Mouse (Mus musculus) embryonic facial prominence, embryonic 14.5 days (tissue): ENCODE results near the gene Ffar1. TPM values are rescaled to one million over a fixed set of nuclear protein-coding genes. Genes with fewer than 3 reads are reported as not detected.
"Not testable (repeated sequence)": the region's sequence is repeated elsewhere in the genome, so short reads cannot be mapped to it uniquely, and the experiment has no call there.

Experiments
- ATAC-seq: fragments of 200-750 bp; cut with Nextera tagmentation; 2 replicates; pipeline ENCODE4 v1.8.0; 2017; ENCODE audit warnings: low read depth, moderate number of reproducible peaks, moderate TSS enrichment
- DNase-seq: peaks from one replicate; pipeline ENCODE4 v3.0.0-alpha.2; 2015; ENCODE audit warnings: low spot score
- H3K27ac ChIP-seq: fragments of 300-500 bp; sonication (generic); replicated peaks from 2 replicates; pipeline ENCODE4 v1.5.1; 2014; ENCODE audit warnings: low read depth, mild to moderate bottlenecking, low read length, moderate library complexity
- H3K27me3 ChIP-seq: fragments of 300-500 bp; sonication (generic); replicated peaks from 2 replicates; pipeline ENCODE4 v1.6.1; 2014; ENCODE audit warnings: low read length; ENCODE audit not compliant: control insufficient read depth, insufficient read depth
- H3K36me3 ChIP-seq: fragments of 300-500 bp; sonication (generic); 2 replicates; pipeline ENCODE4 v1.6.1; 2014; ENCODE audit warnings: low read length, mixed read lengths; ENCODE audit not compliant: control insufficient read depth, insufficient read depth
- H3K4me1 ChIP-seq: fragments of 300-500 bp; sonication (generic); 2 replicates; pipeline ENCODE4 v1.6.1; 2014; ENCODE audit warnings: antibody characterized with exemption, low read length; ENCODE audit not compliant: control insufficient read depth, insufficient read depth
- H3K4me2 ChIP-seq: fragments of 300-500 bp; sonication (generic); 2 replicates; pipeline ENCODE4 v1.6.1; 2014; ENCODE audit warnings: low read depth, mild to moderate bottlenecking, low read length, moderate library complexity, mixed read lengths
- H3K4me3 ChIP-seq: fragments of 300-500 bp; sonication (generic); 2 replicates; pipeline ENCODE4 v1.5.1; 2014; ENCODE audit warnings: low read depth, mild to moderate bottlenecking, low read length
- H3K9ac ChIP-seq: fragments of 300-500 bp; sonication (generic); 2 replicates; pipeline ENCODE4 v1.6.1; 2014; ENCODE audit warnings: low read depth, mild to moderate bottlenecking, low read length, moderate library complexity, mixed read lengths
- H3K9me3 ChIP-seq: fragments of 300-500 bp; sonication (generic); 2 replicates; pipeline ENCODE4 v1.6.1; 2016; ENCODE audit warnings: low read length; ENCODE audit not compliant: control insufficient read depth
- WGBS: fragments of 180-500 bp; shearing (Covaris S2); extraction: QIAGEN DNeasy Blood & Tissue Kit; methylation state at CpG from one replicate; pipeline ENCODE4 v1.1.7; 2014; 5-methylcytosine and 5-hydroxymethylcytosine counted together
- polyA plus RNA-seq: library from polyadenylated mRNA; unstranded; fragments of >200 nt; fragmentation: Nextera tagmentation; extraction: Ambion mirVana; gene quantifications from 2 replicates; pipeline ENCODE4 v1.2.1, GENCODE M21; 2014

Gene Ffar1
- polyA plus RNA-seq, 1 experiment from 2014 or later = not detected

DNA sequence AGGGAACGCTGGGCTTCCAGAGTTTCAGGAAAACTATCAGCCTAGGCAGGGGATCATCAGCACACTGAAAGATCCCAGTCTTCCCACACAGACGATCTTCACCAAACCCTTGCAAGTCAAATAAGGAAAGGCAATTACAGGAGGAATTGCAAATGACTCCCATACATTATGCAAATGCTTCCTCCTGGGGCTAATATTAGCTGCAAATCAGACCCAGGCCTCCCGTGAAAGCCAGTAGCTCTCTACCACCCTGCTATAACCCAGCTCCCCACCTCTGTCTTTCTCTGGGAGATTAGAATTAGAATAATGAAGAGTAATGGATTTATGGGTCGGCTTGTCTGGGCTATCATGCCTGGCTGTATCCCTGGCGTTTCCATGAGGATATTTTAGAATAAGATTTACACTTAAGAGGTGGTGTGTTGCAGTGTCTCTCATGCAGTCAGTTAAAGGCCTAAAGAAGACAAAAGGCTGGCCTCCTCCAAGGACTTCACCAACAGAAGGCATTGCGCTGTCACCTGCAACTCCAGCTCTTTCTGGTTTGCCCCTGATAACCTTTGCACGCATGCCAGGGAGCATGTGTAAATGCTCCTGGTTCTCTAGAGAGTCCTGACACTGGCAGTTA is 16.6 kb downstream of the Ffar1 start:
- ATAC-seq (no peak), DNase-seq (no peak)
- Histone ChIP-seq H3K36me3 (no peaks in the 10 kb centered on the region), H3K9me3 (no peaks in the 10 kb centered on the region), H3K27me3 (no peaks in the 10 kb centered on the region), H3K4me3 (no peak overlapping the region), H3K27ac (no peak overlapping the region), H3K4me2 (no peak overlapping the region), H3K9ac (no peak overlapping the region), H3K4me1 (no peaks in the 10 kb centered on the region)
- WGBS = 37% methylated on average over 7 of the region's 7 CpGs

DNA sequence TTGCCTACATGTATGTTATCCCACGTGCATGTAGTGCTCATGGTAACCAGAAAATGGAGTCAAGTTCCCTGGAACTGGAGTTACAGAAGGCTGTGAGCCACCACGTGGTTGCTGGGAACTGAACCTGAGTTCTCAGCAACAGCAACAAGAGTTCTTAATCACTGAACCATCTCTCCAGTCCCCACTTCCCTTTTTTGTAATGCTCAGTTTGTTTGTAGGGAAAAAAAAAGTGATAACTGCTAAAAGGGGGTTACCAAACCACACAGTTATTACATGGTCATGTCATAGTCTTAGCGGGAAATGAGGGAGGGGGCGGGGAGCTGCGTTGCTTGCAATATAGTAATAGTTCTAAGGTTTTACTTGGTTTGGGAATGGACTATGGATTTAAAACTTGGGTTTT is 19.3 kb downstream of the Ffar1 start:
- Histone ChIP-seq H3K27me3 (no peaks in the 10 kb centered on the region), H3K36me3 (no peaks in the 10 kb centered on the region), H3K4me2 (no peak overlapping the region), H3K27ac (no peak overlapping the region), H3K4me1 (no peaks in the 10 kb centered on the region), H3K9me3 (no peaks in the 10 kb centered on the region), H3K4me3 (no peak overlapping the region), H3K9ac (no peak overlapping the region)
- no peak for ATAC-seq
- WGBS = 80% methylated on average over 5 of the region's 5 CpGs
- DNase-seq = no peak

DNA sequence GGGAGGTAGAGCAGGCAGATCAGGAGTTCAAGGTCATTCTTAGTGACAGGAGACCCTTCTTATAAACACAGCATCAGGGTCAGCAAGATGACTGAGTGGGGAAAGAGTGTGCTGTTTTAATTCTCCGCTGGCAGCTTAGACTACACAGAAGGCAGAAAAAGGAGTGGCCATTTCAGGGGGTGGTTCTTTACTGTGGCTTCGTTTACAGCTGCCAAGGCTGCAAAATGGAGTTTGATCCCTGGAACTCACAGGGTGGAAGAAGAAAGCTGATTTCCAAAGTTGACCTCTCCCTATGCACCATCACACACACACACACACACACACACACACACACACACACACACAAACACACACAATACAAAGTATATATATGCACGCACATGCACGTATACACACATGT is 20.0 kb downstream of the Ffar1 start:
- no peaks in the 10 kb centered on the region for H3K27me3 ChIP-seq
- no peak overlapping the region for H3K4me2 ChIP-seq
- H3K9ac ChIP-seq = no peak overlapping the region
- 65% methylated on average over 4 of the region's 4 CpGs for WGBS
- no peaks in the 10 kb centered on the region for H3K4me1 ChIP-seq
- H3K4me3 ChIP-seq = no peak overlapping the region
- no peak overlapping the region for H3K27ac ChIP-seq
- ATAC-seq = no peak
- no peaks in the 10 kb centered on the region for H3K36me3 ChIP-seq
- DNase-seq = no peak
- H3K9me3 ChIP-seq = no peaks in the 10 kb centered on the region

DNA sequence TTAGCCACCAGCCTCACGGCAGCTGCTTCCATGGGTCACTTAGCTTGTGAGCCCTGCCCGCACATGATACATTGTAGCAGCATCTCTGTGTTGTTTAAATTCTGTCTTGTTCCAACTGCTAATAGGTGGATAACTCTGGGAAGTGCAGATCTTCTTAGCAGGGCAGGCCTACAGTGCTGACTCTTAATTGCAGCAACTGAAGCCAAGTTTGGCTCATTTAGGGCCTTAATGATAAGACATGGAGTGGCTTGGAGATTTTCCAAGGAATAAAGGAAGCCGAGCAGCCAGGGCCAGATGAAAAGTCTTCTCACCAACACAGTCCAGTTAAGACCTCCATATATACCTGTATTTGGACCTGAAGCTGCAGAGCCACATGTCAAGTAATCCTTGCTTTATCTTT is 21.1 kb downstream of the Ffar1 start:
- no peaks in the 10 kb centered on the region for H3K36me3 ChIP-seq
- H3K9me3 ChIP-seq = no peaks in the 10 kb centered on the region
- no peak for ATAC-seq
- H3K4me1 ChIP-seq = no peaks in the 10 kb centered on the region
- no peak overlapping the region for H3K27ac ChIP-seq
- 78% methylated on average over 3 of the region's 3 CpGs for WGBS
- H3K4me2 ChIP-seq = no peak overlapping the region
- no peak overlapping the region for H3K9ac ChIP-seq
- DNase-seq = no peak
- H3K27me3 ChIP-seq = no peaks in the 10 kb centered on the region
- H3K4me3 ChIP-seq = no peak overlapping the region

DNA sequence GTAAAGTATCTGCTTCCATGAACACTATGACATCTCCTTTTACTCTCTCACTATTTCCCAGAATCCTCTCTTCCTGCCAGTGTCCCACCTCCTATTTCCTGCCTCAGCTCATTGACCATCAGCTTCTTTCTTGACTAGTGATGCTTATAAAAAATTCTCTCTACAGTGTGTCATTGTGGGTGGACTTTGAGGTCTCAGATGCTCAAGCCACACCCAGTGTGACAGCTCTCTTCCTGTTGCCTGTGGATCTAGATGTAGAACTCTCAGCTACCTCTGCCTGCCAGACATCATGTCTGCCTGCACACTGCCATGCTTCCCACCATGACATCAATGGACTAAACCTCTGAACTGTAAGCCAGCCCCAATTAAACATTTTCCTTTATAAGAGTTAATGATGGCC is 24.1 kb downstream of the Ffar1 start:
- ATAC-seq = no peak

DNA sequence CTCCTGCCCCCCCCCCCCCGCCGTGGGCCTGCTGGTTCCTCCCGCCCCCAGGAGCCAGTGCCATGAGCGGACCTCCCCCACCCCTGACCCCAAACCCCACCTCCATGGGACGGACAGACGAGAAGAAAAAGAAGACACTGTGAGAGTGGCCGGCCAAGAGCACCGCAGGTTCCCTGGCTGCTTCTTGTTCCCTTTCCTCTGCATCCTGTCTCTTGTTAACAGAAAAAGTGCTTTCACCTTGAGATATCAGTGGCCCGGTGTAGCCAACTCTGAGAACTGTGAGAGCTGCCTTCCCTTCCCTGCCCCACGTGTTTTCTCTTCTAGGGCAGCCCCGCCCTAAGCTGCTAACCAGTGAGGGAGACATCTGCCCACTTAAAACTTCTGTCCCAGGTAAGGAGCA is 28.7 kb downstream of the Ffar1 start:
- not testable (repeated sequence) for ATAC-seq, H3K9ac ChIP-seq, DNase-seq, H3K4me2 ChIP-seq, H3K9me3 ChIP-seq, H3K36me3 ChIP-seq, H3K27ac ChIP-seq, H3K4me3 ChIP-seq, H3K27me3 ChIP-seq, H3K4me1 ChIP-seq
- WGBS = 39% methylated on average over 7 of the region's 11 CpGs

More for the DNA sequence above, 24.1 kb downstream of the Ffar1 start:
- Histone ChIP-seq H3K4me3 (no peak overlapping the region), H3K27ac (no peak overlapping the region), H3K27me3 (no peaks in the 10 kb centered on the region), H3K4me1 (no peaks in the 10 kb centered on the region), H3K4me2 (no peak overlapping the region), H3K9me3 (no peaks in the 10 kb centered on the region), H3K9ac (no peak overlapping the region), H3K36me3 (no peaks in the 10 kb centered on the region)
- DNase-seq = no peak

DNA sequence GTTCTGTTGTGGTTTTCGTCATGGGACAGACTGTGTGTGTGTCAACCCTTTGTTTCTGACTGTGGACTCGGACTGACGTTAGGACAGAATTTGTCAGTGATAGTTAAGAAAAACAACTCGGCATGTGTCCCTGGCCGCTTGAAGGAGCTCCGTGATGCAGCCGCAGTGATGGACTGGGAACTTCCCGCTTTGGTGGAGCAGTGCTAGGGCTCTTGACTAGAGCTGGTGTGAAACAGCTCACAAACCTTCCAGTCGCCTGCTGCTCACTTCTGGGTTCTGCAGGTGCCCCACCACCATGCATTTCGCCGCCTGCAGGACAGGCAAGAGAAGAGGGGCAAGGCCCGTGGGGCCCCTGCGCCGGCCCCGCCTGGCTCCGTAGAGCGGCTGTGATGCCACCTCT is 29.1 kb downstream of the Ffar1 start:
- DNase-seq (no peak), ATAC-seq (no peak)
- Histone ChIP-seq H3K27me3 (no peaks in the 10 kb centered on the region), H3K36me3 (no peaks in the 10 kb centered on the region), H3K27ac (no peak overlapping the region), H3K9ac (no peak overlapping the region), H3K4me2 (no peak overlapping the region), H3K9me3 (no peaks in the 10 kb centered on the region), H3K4me3 (no peak overlapping the region), H3K4me1 (no peaks in the 10 kb centered on the region)
- WGBS = 69% methylated on average over 9 of the region's 17 CpGs

DNA sequence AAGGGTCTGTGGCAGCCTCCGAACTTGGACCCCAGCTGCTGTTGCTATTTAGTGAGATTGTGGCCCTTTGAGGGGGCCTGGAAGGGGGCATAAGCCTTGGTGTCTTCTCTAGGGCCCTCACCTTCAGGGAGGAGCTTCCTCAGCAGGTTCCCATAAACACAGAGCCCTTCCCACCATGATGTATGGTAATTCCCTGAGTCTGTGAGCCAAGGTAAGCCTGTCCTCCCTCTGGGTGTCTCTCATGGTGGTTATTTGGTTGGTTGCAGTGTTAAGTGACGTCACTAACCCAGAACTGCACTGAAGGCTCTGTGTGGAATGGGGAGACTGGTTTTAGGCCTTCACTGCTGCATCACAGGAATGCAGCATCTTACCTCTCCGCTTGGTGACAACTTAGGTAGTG is 31.9 kb downstream of the Ffar1 start:
- no peaks in the 10 kb centered on the region for H3K27me3 ChIP-seq
- H3K9me3 ChIP-seq = no peaks in the 10 kb centered on the region
- H3K4me3 ChIP-seq = no peak overlapping the region
- ATAC-seq (no peak), DNase-seq (no peak)
- H3K36me3 ChIP-seq = no peaks in the 10 kb centered on the region
- H3K4me1 ChIP-seq = no peaks in the 10 kb centered on the region
- H3K4me2 ChIP-seq = no peak overlapping the region
- no peak overlapping the region for H3K27ac ChIP-seq
- no peak overlapping the region for H3K9ac ChIP-seq
- 66% methylated on average over 3 of the region's 3 CpGs for WGBS

DNA sequence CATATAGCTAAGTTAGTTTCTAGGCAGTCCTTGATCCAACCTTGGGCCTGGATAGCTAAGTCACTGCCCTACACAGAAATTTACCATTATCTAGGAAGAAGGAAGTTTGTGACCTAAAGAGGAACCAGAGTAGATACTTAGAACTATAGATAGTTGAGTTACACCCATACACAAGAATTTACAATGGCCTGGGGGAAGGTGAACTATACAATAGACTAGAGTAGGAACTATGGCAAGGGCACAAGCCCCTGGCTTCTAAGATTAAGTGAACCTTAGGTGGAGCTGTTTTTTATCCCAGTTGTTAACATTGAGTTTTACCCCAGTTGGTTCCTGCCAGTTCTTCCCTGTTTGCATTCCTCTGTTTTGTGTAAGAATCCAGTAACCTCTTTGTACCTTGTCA is 32.5 kb downstream of the Ffar1 start:
- H3K9ac ChIP-seq, H3K9me3 ChIP-seq, H3K4me3 ChIP-seq, H3K27me3 ChIP-seq, H3K4me2 ChIP-seq, H3K4me1 ChIP-seq, DNase-seq, H3K36me3 ChIP-seq, ATAC-seq, H3K27ac ChIP-seq: not testable (repeated sequence)
